Mouse (Mus musculus) forebrain, embryonic 13.5 days (tissue): Measurements from ENCODE around the gene Atf7ip. TPM values are rescaled to one million over a fixed set of nuclear protein-coding genes. Genes with fewer than 3 reads are reported as not detected.

ENCODE experiments used
- ATAC-seq: fragments of 200-750 bp; cut with Nextera tagmentation; 2 replicates; pipeline ENCODE4 v1.8.0; 2017
- H3K27ac ChIP-seq: fragments of 300-500 bp; sonication (generic); 2 replicates; pipeline ENCODE4 v1.5.1; 2015; ENCODE audit warnings: inconsistent platforms, mild to moderate bottlenecking, moderate library complexity
- H3K27me3 ChIP-seq: fragments of 300-500 bp; sonication (generic); 2 replicates; pipeline ENCODE4 v1.6.1; 2015; ENCODE audit warnings: mild to moderate bottlenecking, inconsistent platforms
- H3K36me3 ChIP-seq: fragments of 300-500 bp; sonication (generic); 2 replicates; pipeline ENCODE4 v1.6.1; 2015; ENCODE audit warnings: mild to moderate bottlenecking, inconsistent platforms; ENCODE audit not compliant: poor library complexity, severe bottlenecking
- H3K4me1 ChIP-seq: fragments of 300-500 bp; sonication (generic); 2 replicates; pipeline ENCODE4 v1.6.1; 2015; ENCODE audit warnings: inconsistent platforms
- H3K4me2 ChIP-seq: fragments of 300-500 bp; sonication (generic); 2 replicates; pipeline ENCODE4 v1.6.1; 2015; ENCODE audit warnings: inconsistent platforms, mild to moderate bottlenecking, moderate library complexity
- H3K4me3 ChIP-seq: fragments of 300-500 bp; sonication (generic); 2 replicates; pipeline ENCODE4 v1.5.1; 2015; ENCODE audit warnings: mild to moderate bottlenecking, inconsistent platforms
- H3K9ac ChIP-seq: fragments of 300-500 bp; sonication (generic); 2 replicates; pipeline ENCODE4 v1.6.1; 2015; ENCODE audit warnings: mild to moderate bottlenecking, inconsistent platforms
- H3K9me3 ChIP-seq: fragments of 300-500 bp; sonication (generic); replicated peaks from 2 replicates; pipeline ENCODE4 v1.6.1; 2016; ENCODE audit warnings: inconsistent platforms
- WGBS: fragments of 180-500 bp; shearing (Covaris S2); methylation state at CpG from one replicate; pipeline ENCODE4 v1.1.7; 2015; 5-methylcytosine and 5-hydroxymethylcytosine counted together
- polyA plus RNA-seq: library from polyadenylated mRNA; unstranded; fragments of >200 nt; fragmentation: Nextera tagmentation; extraction: Ambion mirVana; gene quantifications from 2 replicates; pipeline ENCODE4 v1.2.1, GENCODE M21; 2015

Gene Atf7ip
- polyA plus RNA-seq, 1 experiment from 2014 or later = 47.3 TPM

- Histone ChIP-seq H3K27me3 (no peaks in the 10 kb centered on the region), H3K4me3 (no peak overlapping the region), H3K27ac (peak overlapping the region; percentile 99), H3K4me2 (peak overlapping the region; percentile 42), H3K36me3 (no peaks in the 10 kb centered on the region), H3K9ac (peak overlapping the region; percentile 35; the same call in 1 of the 2 replicates), H3K9me3 (no peaks in the 10 kb centered on the region), H3K4me1 (peaks cover 41% of the 10 kb centered on the region)
- ATAC-seq = peak; percentile 85
- WGBS = 1% methylated on average over 28 of the region's 31 CpGs
Measured at GRCm38 (mm10) chr6:136470321-136471230, 35.4 kb upstream of the Atf7ip start.

GRCm38 (mm10) chr6:136471601-136472000, 34.4 kb upstream of the Atf7ip start:
- no peak for ATAC-seq

GRCm38 (mm10) chr6:136472779-136473178, 33.2 kb upstream of the Atf7ip start:
- H3K9ac ChIP-seq = no peak overlapping the region
- ATAC-seq = no peak

More at GRCm38 (mm10) chr6:136471601-136472000, 34.4 kb upstream of the Atf7ip start:
- Histone ChIP-seq H3K9me3 (no peaks in the 10 kb centered on the region), H3K27ac (peak overlapping the region; percentile 99), H3K27me3 (no peaks in the 10 kb centered on the region), H3K4me3 (no peak overlapping the region), H3K4me1 (peaks cover 37% of the 10 kb centered on the region), H3K36me3 (no peaks in the 10 kb centered on the region), H3K9ac (peak overlapping the region; percentile 0; the same call in 1 of the 2 replicates), H3K4me2 (no peak overlapping the region)
- 25% methylated on average over 5 of the region's 5 CpGs for WGBS

GRCm38 (mm10) chr6:136473472-136474129, 32.4 kb upstream of the Atf7ip start:
- no peak overlapping the region for H3K4me2 ChIP-seq
- ATAC-seq = no peak
- no peak overlapping the region for H3K9ac ChIP-seq
- H3K27ac ChIP-seq = no peak overlapping the region
- no peaks in the 10 kb centered on the region for H3K27me3 ChIP-seq
- no peak overlapping the region for H3K4me3 ChIP-seq
- H3K9me3 ChIP-seq = no peaks in the 10 kb centered on the region
- no peaks in the 10 kb centered on the region for H3K36me3 ChIP-seq
- H3K4me1 ChIP-seq = peaks cover 32% of the 10 kb centered on the region
- WGBS = 84% methylated on average over 11 of the region's 11 CpGs

More at GRCm38 (mm10) chr6:136472779-136473178, 33.2 kb upstream of the Atf7ip start:
- no peak overlapping the region for H3K4me3 ChIP-seq
- no peak overlapping the region for H3K4me2 ChIP-seq
- H3K27me3 ChIP-seq = no peaks in the 10 kb centered on the region
- H3K27ac ChIP-seq = no peak overlapping the region
- WGBS = 67% methylated on average over 6 of the region's 6 CpGs
- H3K36me3 ChIP-seq = no peaks in the 10 kb centered on the region
- H3K4me1 ChIP-seq = peaks cover 35% of the 10 kb centered on the region
- no peaks in the 10 kb centered on the region for H3K9me3 ChIP-seq

- Histone ChIP-seq H3K9me3 (no peaks in the 10 kb centered on the region), H3K36me3 (no peaks in the 10 kb centered on the region), H3K9ac (no peak overlapping the region; the same call in 1 of the 2 replicates), H3K4me1 (peaks cover 23% of the 10 kb centered on the region), H3K4me2 (no peak overlapping the region; the same call in 1 of the 2 replicates), H3K4me3 (no peak overlapping the region), H3K27me3 (no peaks in the 10 kb centered on the region), H3K27ac (peak overlapping the region; percentile 14; the same call in 1 of the 2 replicates)
- ATAC-seq = no peak
- 12% methylated on average over 6 of the region's 6 CpGs for WGBS
Measured at GRCm38 (mm10) chr6:136475171-136475860, 30.7 kb upstream of the Atf7ip start.

GRCm38 (mm10) chr6:136477878-136478277, 28.1 kb upstream of the Atf7ip start:
- H3K36me3 ChIP-seq = no peaks in the 10 kb centered on the region
- H3K4me1 ChIP-seq = peaks cover 10% of the 10 kb centered on the region
- WGBS = 86% methylated on average over 1 of the region's 1 CpGs
- H3K9me3 ChIP-seq = no peaks in the 10 kb centered on the region; the same call in 1 of the 2 replicates
- H3K27me3 ChIP-seq = no peaks in the 10 kb centered on the region
- no peak overlapping the region for H3K4me2 ChIP-seq
- H3K9ac ChIP-seq = no peak overlapping the region
- H3K4me3 ChIP-seq = no peak overlapping the region
- ATAC-seq = no peak
- no peak overlapping the region for H3K27ac ChIP-seq

- no peak overlapping the region for H3K27ac ChIP-seq
- ATAC-seq = no peak
- no peaks in the 10 kb centered on the region for H3K27me3 ChIP-seq
- H3K4me3 ChIP-seq = no peak overlapping the region
- WGBS = 85% methylated on average over 2 of the region's 2 CpGs
- peaks cover 5% of the 10 kb centered on the region; the same call in 1 of the 2 replicates for H3K9me3 ChIP-seq
- no peaks in the 10 kb centered on the region for H3K36me3 ChIP-seq
- no peak overlapping the region for H3K9ac ChIP-seq
- no peak overlapping the region for H3K4me2 ChIP-seq
- no peaks in the 10 kb centered on the region for H3K4me1 ChIP-seq
Measured at GRCm38 (mm10) chr6:136483531-136483930, 22.4 kb upstream of the Atf7ip start.

GRCm38 (mm10) chr6:136484093-136484492, 21.9 kb upstream of the Atf7ip start:
- H3K36me3 ChIP-seq = no peaks in the 10 kb centered on the region
- no peak overlapping the region for H3K27ac ChIP-seq
- no peak overlapping the region for H3K4me3 ChIP-seq
- no peaks in the 10 kb centered on the region for H3K4me1 ChIP-seq
- no peak for ATAC-seq
- H3K27me3 ChIP-seq = no peaks in the 10 kb centered on the region
- peaks cover 5% of the 10 kb centered on the region; the same call in 1 of the 2 replicates for H3K9me3 ChIP-seq
- no peak overlapping the region for H3K9ac ChIP-seq
- no peak overlapping the region for H3K4me2 ChIP-seq
- 89% methylated on average over 3 of the region's 3 CpGs for WGBS

GRCm38 (mm10) chr6:136486166-136486565, 19.8 kb upstream of the Atf7ip start:
- H3K27me3 ChIP-seq = no peaks in the 10 kb centered on the region
- 52% methylated on average over 4 of the region's 4 CpGs for WGBS
- H3K4me2 ChIP-seq = no peak overlapping the region
- H3K36me3 ChIP-seq = no peaks in the 10 kb centered on the region
- H3K4me3 ChIP-seq = no peak overlapping the region
- H3K4me1 ChIP-seq = no peaks in the 10 kb centered on the region
- H3K9ac ChIP-seq = no peak overlapping the region
- peak; percentile 33; the same call in 1 of the 2 replicates for ATAC-seq
- H3K9me3 ChIP-seq = peaks cover 5% of the 10 kb centered on the region; the same call in 1 of the 2 replicates
- no peak overlapping the region for H3K27ac ChIP-seq

GRCm38 (mm10) chr6:136486801-136487553, 19.0 kb upstream of the Atf7ip start:
- no peaks in the 10 kb centered on the region for H3K27me3 ChIP-seq
- peaks cover 5% of the 10 kb centered on the region; the same call in 1 of the 2 replicates for H3K9me3 ChIP-seq
- no peak overlapping the region for H3K27ac ChIP-seq
- 51% methylated on average over 36 of the region's 36 CpGs for WGBS
- peak overlapping the region; percentile 46 for H3K4me2 ChIP-seq
- no peaks in the 10 kb centered on the region for H3K36me3 ChIP-seq
- H3K4me3 ChIP-seq = peak overlapping the region; percentile 12; the same call in 1 of the 2 replicates
- 0 out of 2 replicates have a peak, but pooled peaks have one; percentile 41 for ATAC-seq
- H3K9ac ChIP-seq = 0 out of 2 replicates have a peak overlapping the region, but pooled peaks have one; percentile 43
- H3K4me1 ChIP-seq = no peaks in the 10 kb centered on the region

- H3K4me2 ChIP-seq = no peak overlapping the region
- H3K27ac ChIP-seq = no peak overlapping the region
- 100% methylated on average over 1 of the region's 1 CpGs for WGBS
- no peaks in the 10 kb centered on the region for H3K4me1 ChIP-seq
- H3K4me3 ChIP-seq = no peak overlapping the region
- no peaks in the 10 kb centered on the region for H3K36me3 ChIP-seq
- ATAC-seq = 0 out of 2 replicates have a peak, but pooled peaks have one; percentile 21
- H3K9me3 ChIP-seq = 0 out of 2 replicates have a peak, but pooled peaks cover 5% of the 10 kb centered on the region
- no peaks in the 10 kb centered on the region for H3K27me3 ChIP-seq
- H3K9ac ChIP-seq = no peak overlapping the region
Measured at GRCm38 (mm10) chr6:136487554-136487950, 18.4 kb upstream of the Atf7ip start.
